Mouse (Mus musculus) adrenal gland, adult 2 months (tissue): ENCODE data around the gene Psmb8. TPM values are rescaled to one million over a fixed set of nuclear protein-coding genes. Genes with fewer than 3 reads are reported as not detected.
A peak's percentile ranks its signal among the peaks of the same experiment; 100 is the strongest.

Experiments
- DNase-seq: peaks from one replicate; pipeline ENCODE4 v3.0.0; 2021
- polyA plus RNA-seq: library from polyadenylated mRNA; depleted of rRNA; stranded (reverse); fragments of >200 nt; gene quantifications from 2 replicates; pipeline ENCODE4 v1.2.3, GENCODE M21; 2012; rRNA removed
- total RNA-seq, 2 experiments: library from RNA; stranded (reverse); gene quantifications; 2 replicates each; pipeline ENCODE4 v1.2.3; 2021

Psmb8 gene
- total and polyA plus RNA-seq, 3 experiments = 21.8 to 68.0 (median 41.4) TPM

GRCm38 (mm10) chr17:34249361-34249760 is 51.8 kb downstream of the Psmb8 start:
- DNase-seq = no peak

- DNase-seq = peak; percentile 30
These were observed 52.4 kb downstream of the Psmb8 start for GRCm38 (mm10) chr17:34249878-34250277.

Other genes starting within 250 kb of the Psmb8 start
- 1 to 10 TPM; 4.0 to 6.5 TPM for gene B3galt4, start 246.2 kb upstream of the Psmb8 start, total RNA-seq
- 21.2 and 21.3 TPM in 2 replicates for gene B3galt4, start 246.2 kb upstream of the Psmb8 start, polyA plus RNA-seq
- gene Vps52, start 241.9 kb upstream of the Psmb8 start, total RNA-seq = 10 to 100 TPM; 52.8 to 55.1 TPM
- gene Vps52, start 241.9 kb upstream of the Psmb8 start, polyA plus RNA-seq = 88.4 and 107 TPM in 2 replicates
- gene Rps18, start 241.7 kb upstream of the Psmb8 start, total RNA-seq = 100 to 1,000 TPM; 541 to 790 TPM
- gene Rps18, start 241.7 kb upstream of the Psmb8 start, polyA plus RNA-seq = 153 and 176 TPM in 2 replicates
- 100 to 1,000 TPM; 577 to 669 TPM for gene H2-K1, start 197.4 kb upstream of the Psmb8 start, total RNA-seq
- 2,584 and 2,844 TPM in 2 replicates for gene H2-K1, start 197.4 kb upstream of the Psmb8 start, polyA plus RNA-seq
- gene Ring1, start 173.0 kb upstream of the Psmb8 start, total RNA-seq = 10 to 100 TPM; 41.4 to 57.0 TPM
- gene Ring1, start 173.0 kb upstream of the Psmb8 start, polyA plus RNA-seq = 70.0 and 92.4 TPM in 2 replicates
- 100 to 1,000 TPM; 252 to 263 TPM for gene H2-Ke6, start 169.7 kb upstream of the Psmb8 start, total RNA-seq
- 362 and 465 TPM in 2 replicates for gene H2-Ke6, start 169.7 kb upstream of the Psmb8 start, polyA plus RNA-seq
- 100 to 1,000 TPM; 156 to 217 TPM for gene Slc39a7, start 166.0 kb upstream of the Psmb8 start, total RNA-seq
- 291 and 321 TPM in 2 replicates for gene Slc39a7, start 166.0 kb upstream of the Psmb8 start, polyA plus RNA-seq
- 10 to 100 TPM; 47.5 to 54.9 TPM for gene Rxrb, start 165.9 kb upstream of the Psmb8 start, total RNA-seq
- 150 and 161 TPM in 2 replicates for gene Rxrb, start 165.9 kb upstream of the Psmb8 start, polyA plus RNA-seq
- 1 to 10 TPM; 1.0 to 1.1 TPM for gene Col11a2, start 158.3 kb upstream of the Psmb8 start, total RNA-seq
- gene Col11a2, start 158.3 kb upstream of the Psmb8 start, polyA plus RNA-seq = 0.35 and 1.7 TPM in 2 replicates
- under 1 TPM in 1 of 2 experiments, not detected in 1; 0.62 TPM for gene H2-Oa, start 105.4 kb upstream of the Psmb8 start, total RNA-seq
- gene H2-Oa, start 105.4 kb upstream of the Psmb8 start, polyA plus RNA-seq = 1.9 TPM in 2 replicates
- 10 to 100 TPM; 14.4 to 18.9 TPM for gene H2-DMa, start 78.2 kb upstream of the Psmb8 start, total RNA-seq
- 24.2 and 27.4 TPM in 2 replicates for gene H2-DMa, start 78.2 kb upstream of the Psmb8 start, polyA plus RNA-seq
- 100 to 1,000 TPM; 173 to 286 TPM for gene Brd2, start 75.1 kb upstream of the Psmb8 start, total RNA-seq
- 103 and 104 TPM in 2 replicates for gene Brd2, start 75.1 kb upstream of the Psmb8 start, polyA plus RNA-seq
- gene H2-DMb2, start 54.4 kb upstream of the Psmb8 start, total RNA-seq = 1 to 10 TPM; 2.0 to 3.4 TPM
- gene H2-DMb2, start 54.4 kb upstream of the Psmb8 start, polyA plus RNA-seq = 1.3 and 2.3 TPM in 2 replicates
- 10 to 100 TPM in 1 of 2 experiments, 1 to 10 TPM in 1; 6.4 to 12.3 TPM for gene H2-DMb1, start 44.6 kb upstream of the Psmb8 start, total RNA-seq
- gene H2-DMb1, start 44.6 kb upstream of the Psmb8 start, polyA plus RNA-seq = 32.6 and 33.3 TPM in 2 replicates
- 10 to 100 TPM; 15.4 to 19.1 TPM for gene Tap1, start 10.2 kb upstream of the Psmb8 start, total RNA-seq
- 44.5 and 44.9 TPM in 2 replicates for gene Tap1, start 10.2 kb upstream of the Psmb8 start, polyA plus RNA-seq
- 10 to 100 TPM; 12.1 to 20.6 TPM for gene Psmb9, start 10.0 kb upstream of the Psmb8 start, total RNA-seq
- 45.1 and 54.8 TPM in 2 replicates for gene Psmb9, start 10.0 kb upstream of the Psmb8 start, polyA plus RNA-seq
- gene Tap2, start 5.8 kb downstream of the Psmb8 start, total RNA-seq = 10 to 100 TPM; 43.6 to 55.6 TPM
- gene Tap2, start 5.8 kb downstream of the Psmb8 start, polyA plus RNA-seq = 61.0 and 64.1 TPM in 2 replicates
- 1 to 10 TPM in 1 of 2 experiments, under 1 TPM in 1; 0.49 to 1.3 TPM for gene H2-Ob, start 41.2 kb downstream of the Psmb8 start, total RNA-seq
- 0.91 TPM in 2 replicates for gene H2-Ob, start 41.2 kb downstream of the Psmb8 start, polyA plus RNA-seq
- 10 to 100 TPM; 78.4 to 97.1 TPM for gene H2-Ab1, start 60.0 kb downstream of the Psmb8 start, total RNA-seq
- gene H2-Ab1, start 60.0 kb downstream of the Psmb8 start, polyA plus RNA-seq = 364 and 513 TPM in 2 replicates
- 100 to 1,000 TPM in 1 of 2 experiments, 10 to 100 TPM in 1; 85.9 to 137 TPM for gene H2-Aa, start 90.1 kb downstream of the Psmb8 start, total RNA-seq
- gene H2-Aa, start 90.1 kb downstream of the Psmb8 start, polyA plus RNA-seq = 134 and 150 TPM in 2 replicates
- gene H2-Eb1, start 108.1 kb downstream of the Psmb8 start, total RNA-seq = 100 to 1,000 TPM in 1 of 2 experiments, 10 to 100 TPM in 1; 67.3 to 144 TPM
- 59.2 and 66.0 TPM in 2 replicates for gene H2-Eb1, start 108.1 kb downstream of the Psmb8 start, polyA plus RNA-seq
- gene H2-Eb2, start 127.9 kb downstream of the Psmb8 start, total RNA-seq = not detected
- 0.03 TPM in 1 of 2 replicates, not detected in the other for gene H2-Eb2, start 127.9 kb downstream of the Psmb8 start, polyA plus RNA-seq
- under 1 TPM; 0.40 to 0.73 TPM for gene Btnl2, start 157.1 kb downstream of the Psmb8 start, total RNA-seq
- gene Btnl2, start 157.1 kb downstream of the Psmb8 start, polyA plus RNA-seq = 0.04 and 0.16 TPM in 2 replicates
- not detected for gene Btnl1, start 179.4 kb downstream of the Psmb8 start, total RNA-seq
- not detected in 2 replicates for gene Btnl1, start 179.4 kb downstream of the Psmb8 start, polyA plus RNA-seq
- gene BC051142, start 201.1 kb downstream of the Psmb8 start, total RNA-seq = 1 to 10 TPM; 2.1 to 2.5 TPM
- 0.74 and 1.1 TPM in 2 replicates for gene BC051142, start 201.1 kb downstream of the Psmb8 start, polyA plus RNA-seq